8 mouse cellular contexts compared by ENCODE assay signal in the genomic region with DNA sequence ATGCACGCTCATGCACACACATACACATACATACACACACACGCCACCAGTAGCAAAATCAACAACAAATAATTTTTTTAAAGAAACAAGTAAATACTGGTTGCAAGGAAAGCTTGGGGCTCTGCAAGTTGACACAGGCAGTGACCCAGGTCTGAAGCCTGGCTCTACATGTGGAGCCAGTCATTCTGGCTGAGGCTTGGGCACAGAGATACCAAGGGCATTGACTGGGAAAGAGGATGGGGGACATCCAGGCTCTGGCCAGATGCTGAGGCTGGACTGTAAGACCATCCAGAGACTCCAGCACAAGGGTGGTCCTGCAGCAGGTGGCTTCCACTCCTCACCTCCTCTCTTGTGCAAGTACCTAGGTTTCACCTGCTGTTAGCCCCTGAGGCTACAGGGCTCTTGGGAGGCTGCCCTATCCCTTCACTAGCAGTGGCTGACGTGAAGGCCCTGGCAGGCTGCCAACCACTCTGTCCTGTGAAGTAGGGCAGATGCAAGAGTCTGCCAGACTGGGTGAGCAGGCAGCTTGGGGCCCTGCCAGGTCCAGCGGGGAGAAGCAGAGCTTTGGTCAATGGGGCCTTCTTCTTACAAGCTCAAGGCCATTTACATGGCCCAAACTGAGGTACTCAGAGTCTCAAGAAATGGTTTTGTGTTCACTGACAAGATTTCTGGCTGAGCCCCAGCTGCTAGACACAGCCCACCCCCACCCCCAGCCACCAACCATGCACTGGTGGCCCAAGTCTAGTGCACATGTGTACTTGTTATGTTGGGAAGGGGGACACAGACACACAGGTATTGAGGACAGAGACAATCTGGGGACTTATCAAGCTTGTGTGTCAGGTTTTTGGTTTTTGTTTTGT. TPM values are rescaled to one million over a fixed set of nuclear protein-coding genes. Genes with fewer than 3 reads are reported as not detected.
DNase-seq lines count a peak whose midpoint lies in the region; ATAC-seq lines count a peak whose summit lies in the region.

No protein-coding gene starts in this region.

- no peak overlapping the region for H3K4me3 ChIP-seq in kidney, embryonic 14.5 days (ENCODE audit: low read length)
- no peak overlapping the region for H3K4me3 ChIP-seq in limb, embryonic 13.5 days
- H3K4me3 ChIP-seq in neural tube, embryonic 15.5 days (replicated peaks): no peak overlapping the region

- H3K4me2 ChIP-seq in kidney, embryonic 14.5 days (replicated peaks; ENCODE audit: low read depth, low read length): no peak overlapping the region
- H3K4me2 ChIP-seq in limb, embryonic 13.5 days (replicated peaks): 0 out of 2 replicates have a peak overlapping the region, but pooled peaks have one; percentile 0
- no peak overlapping the region for H3K4me2 ChIP-seq in neural tube, embryonic 15.5 days

- peak; percentile 85 for ATAC-seq in kidney, embryonic 14.5 days (ENCODE audit: low FRiP score, low TSS enrichment)
- peak; percentile 78 for ATAC-seq in limb, embryonic 13.5 days (ENCODE audit: low FRiP score, low read depth)
- peak; percentile 80 for ATAC-seq in neural tube, embryonic 15.5 days (ENCODE audit: low FRiP score)

- H3K36me3 ChIP-seq in kidney, embryonic 14.5 days (ENCODE audit: control insufficient read depth, insufficient read depth, low read length): no peaks in the 10 kb centered on the region
- no peaks in the 10 kb centered on the region for H3K36me3 ChIP-seq in limb, embryonic 13.5 days
- H3K36me3 ChIP-seq in neural tube, embryonic 15.5 days: peaks cover 8% of the 10 kb centered on the region; the same call in 1 of the 2 replicates

- DNase-seq in layer of hippocampus, adult 11-12 months (ENCODE audit: low spot score): peak; percentile 87
- DNase-seq in layer of hippocampus, adult 9-10 months (ENCODE audit: low spot score): no peak
- peak; percentile 77 for DNase-seq in fat pad, adult 2 months (ENCODE audit: extremely low read depth, low read depth, low spot score)
- peak; percentile 81 to 88 for DNase-seq in heart, adult 9 months (ENCODE audit: low spot score in 2 of 2)
- DNase-seq in thymus, postnatal 25 days: peak; percentile 41

- H3K9me3 ChIP-seq in kidney, embryonic 14.5 days (ENCODE audit: control insufficient read depth, low read length): no peaks in the 10 kb centered on the region
- H3K9me3 ChIP-seq in limb, embryonic 13.5 days: no peaks in the 10 kb centered on the region
- no peaks in the 10 kb centered on the region for H3K9me3 ChIP-seq in neural tube, embryonic 15.5 days (replicated peaks)

- peak overlapping the region; percentile 7; the same call in 1 of the 2 replicates for H3K27ac ChIP-seq in kidney, embryonic 14.5 days (ENCODE audit: low read depth, low read length)
- H3K27ac ChIP-seq in limb, embryonic 13.5 days: peak overlapping the region; percentile 52; the same call in 1 of the 2 replicates
- peak overlapping the region; percentile 61 for H3K27ac ChIP-seq in neural tube, embryonic 15.5 days (replicated peaks)

- no peaks in the 10 kb centered on the region for H3K27me3 ChIP-seq in kidney, embryonic 14.5 days (ENCODE audit: control insufficient read depth, insufficient read depth, low read length)
- H3K27me3 ChIP-seq in limb, embryonic 13.5 days: 0 out of 2 replicates have a peak, but pooled peaks cover 3% of the 10 kb centered on the region
- no peaks in the 10 kb centered on the region for H3K27me3 ChIP-seq in neural tube, embryonic 15.5 days (replicated peaks)

- H3K9ac ChIP-seq in kidney, embryonic 14.5 days (ENCODE audit: low read depth, low read length): no peak overlapping the region
- H3K9ac ChIP-seq in limb, embryonic 13.5 days: no peak overlapping the region
- no peak overlapping the region for H3K9ac ChIP-seq in neural tube, embryonic 15.5 days (replicated peaks)

- H3K4me1 ChIP-seq in kidney, embryonic 14.5 days (ENCODE audit: control insufficient read depth, insufficient read depth, low read length): peaks cover 25% of the 10 kb centered on the region
- H3K4me1 ChIP-seq in limb, embryonic 13.5 days: peaks cover 30% of the 10 kb centered on the region
- peaks cover 27% of the 10 kb centered on the region for H3K4me1 ChIP-seq in neural tube, embryonic 15.5 days

- WGBS in kidney, embryonic 14.5 days: 57% methylated on average over 4 of the region's 4 CpGs
- WGBS in limb, embryonic 13.5 days: 43% methylated on average over 4 of the region's 4 CpGs
- 51% methylated on average over 4 of the region's 4 CpGs for WGBS in neural tube, embryonic 15.5 days

RNA-seq across cellular contexts. Expression of a gene that starts 46.9 kb away (rescaled TPM):
- polyA plus RNA-seq in kidney, embryonic 14.5 days (2014; fragmentation: Nextera tagmentation; extraction: Ambion mirVana): not detected in 2 replicates
- not detected in 2 replicates for polyA plus RNA-seq in limb, embryonic 13.5 days (2015; fragmentation: Nextera tagmentation; extraction: Ambion mirVana)
- polyA plus RNA-seq in neural tube, embryonic 15.5 days (2015; fragmentation: Nextera tagmentation; extraction: Ambion mirVana): not detected in 2 replicates

RNA-seq across cellular contexts. Expression of a gene that starts 56.4 kb away (rescaled TPM):
- polyA plus RNA-seq in kidney, embryonic 14.5 days (2014; fragmentation: Nextera tagmentation; extraction: Ambion mirVana): not detected in 2 replicates
- polyA plus RNA-seq in limb, embryonic 13.5 days (2015; fragmentation: Nextera tagmentation; extraction: Ambion mirVana): not detected in 2 replicates
- polyA plus RNA-seq in neural tube, embryonic 15.5 days (2015; fragmentation: Nextera tagmentation; extraction: Ambion mirVana): not detected in 2 replicates

Comparison
In these comparisons a context has a peak if more than half of its experiments do, and no peak if none do; other contexts are left out.
1. H3K27ac ChIP-seq: peak in every context shown above with its lines; median percentile 61 in neural tube, embryonic 15.5 days; 52 in limb, embryonic 13.5 days; 7 in kidney, embryonic 14.5 days.